Mouse (Mus musculus): ENCODE results near the gene Cmtm2b. TPM values are rescaled to one million over a fixed set of nuclear protein-coding genes. Genes with fewer than 3 reads are reported as not detected.
"Not testable (repeated sequence)": the region's sequence is repeated elsewhere in the genome, so short reads cannot be mapped to it uniquely, and the experiment has no call there.

The Cmtm2b gene
- total RNA-seq (2017): not detected in 2 replicates

- ATAC-seq (replicated peaks; ENCODE audit: low read depth, poor library complexity, severe bottlenecking): not testable (repeated sequence)
Measured at GRCm38 (mm10) chr8:104321930-104322329, at the start of gene Cmtm2b. Gene Cmtm2b (plus strand): TSS chr8:104322230.

GRCm38 (mm10) chr8:104293081-104293480, 28.9 kb upstream of the Cmtm2b start, which contains the start of gene Cmtm2a:
Gene Cmtm2a (minus strand): TSS chr8:104293181.
- ATAC-seq (replicated peaks; ENCODE audit: low read depth, poor library complexity, severe bottlenecking): not testable (repeated sequence)

GRCm38 (mm10) chr8:104294396-104294795, 27.6 kb upstream of the Cmtm2b start:
- no peak for ATAC-seq (replicated peaks; ENCODE audit: low read depth, poor library complexity, severe bottlenecking)

GRCm38 (mm10) chr8:104301577-104301976, 20.5 kb upstream of the Cmtm2b start:
- not testable (repeated sequence) for ATAC-seq (replicated peaks; ENCODE audit: low read depth, poor library complexity, severe bottlenecking)

GRCm38 (mm10) chr8:104302536-104302935, 19.5 kb upstream of the Cmtm2b start:
- ATAC-seq (replicated peaks; ENCODE audit: low read depth, poor library complexity, severe bottlenecking): not testable (repeated sequence)

GRCm38 (mm10) chr8:104304962-104305361, 17.1 kb upstream of the Cmtm2b start:
- ATAC-seq (replicated peaks; ENCODE audit: low read depth, poor library complexity, severe bottlenecking): no peak

- ATAC-seq (replicated peaks; ENCODE audit: low read depth, poor library complexity, severe bottlenecking): not testable (repeated sequence)
Measured at GRCm38 (mm10) chr8:104308341-104308740, 13.7 kb upstream of the Cmtm2b start.

- not testable (repeated sequence) for ATAC-seq (replicated peaks; ENCODE audit: low read depth, poor library complexity, severe bottlenecking)
Measured at GRCm38 (mm10) chr8:104309441-104310155, 12.4 kb upstream of the Cmtm2b start, which contains the start of the genes Gm45711 and Cmtm1. Gene Gm45711 (minus strand): TSS chr8:104310081. Gene Cmtm1 (minus strand): TSS chr8:104310145.

- ATAC-seq (replicated peaks; ENCODE audit: low read depth, poor library complexity, severe bottlenecking): not testable (repeated sequence)
Measured at GRCm38 (mm10) chr8:104312023-104312422, 10.0 kb upstream of the Cmtm2b start.

- ATAC-seq (replicated peaks; ENCODE audit: low read depth, poor library complexity, severe bottlenecking): no peak
Measured at GRCm38 (mm10) chr8:104313311-104313710, 8.7 kb upstream of the Cmtm2b start.

- not testable (repeated sequence) for ATAC-seq (replicated peaks; ENCODE audit: low read depth, poor library complexity, severe bottlenecking)
Measured at GRCm38 (mm10) chr8:104321267-104321666, 763 bp upstream of the Cmtm2b start, which contains the start of gene Gm11020. Gene Gm11020 (plus strand): TSS chr8:104321567.

- peak; percentile 43; the same call in 1 of the 2 replicates for ATAC-seq (replicated peaks; ENCODE audit: low read depth, poor library complexity, severe bottlenecking)
Measured at GRCm38 (mm10) chr8:104332665-104333631, 10.9 kb downstream of the Cmtm2b start.

- ATAC-seq (replicated peaks; ENCODE audit: low read depth, poor library complexity, severe bottlenecking): peak; percentile 80
Measured at GRCm38 (mm10) chr8:104333786-104334185, 11.8 kb downstream of the Cmtm2b start.

- ATAC-seq (replicated peaks; ENCODE audit: low read depth, poor library complexity, severe bottlenecking): no peak
Measured at GRCm38 (mm10) chr8:104334196-104334595, 12.2 kb downstream of the Cmtm2b start.

GRCm38 (mm10) chr8:104336806-104337205, 14.8 kb downstream of the Cmtm2b start:
- ATAC-seq (replicated peaks; ENCODE audit: low read depth, poor library complexity, severe bottlenecking): no peak

- no peak for ATAC-seq (replicated peaks; ENCODE audit: low read depth, poor library complexity, severe bottlenecking)
Measured at GRCm38 (mm10) chr8:104337890-104338289, 15.9 kb downstream of the Cmtm2b start.

- ATAC-seq (replicated peaks; ENCODE audit: low read depth, poor library complexity, severe bottlenecking): no peak
Measured at GRCm38 (mm10) chr8:104339229-104339982, 17.4 kb downstream of the Cmtm2b start, which contains the start of gene Cmtm3. Gene Cmtm3 (plus strand): TSS chr8:104339410.

GRCm38 (mm10) chr8:104339983-104340232, 17.9 kb downstream of the Cmtm2b start:
- ATAC-seq (replicated peaks; ENCODE audit: low read depth, poor library complexity, severe bottlenecking): no peak

- peak; percentile 47 for ATAC-seq (replicated peaks; ENCODE audit: low read depth, poor library complexity, severe bottlenecking)
Measured at GRCm38 (mm10) chr8:104340233-104341105, 18.4 kb downstream of the Cmtm2b start.

All from common myeloid progenitor, adult 5-6 weeks (primary cell).